Mouse (Mus musculus) urinary bladder, postnatal 10 days (tissue): ENCODE data around the gene Rims4.

Source experiments
- DNase-seq: peaks from one replicate; pipeline ENCODE4 v3.0.0; 2022; ENCODE audit warnings: low spot score

Gene Rims4

DNA sequence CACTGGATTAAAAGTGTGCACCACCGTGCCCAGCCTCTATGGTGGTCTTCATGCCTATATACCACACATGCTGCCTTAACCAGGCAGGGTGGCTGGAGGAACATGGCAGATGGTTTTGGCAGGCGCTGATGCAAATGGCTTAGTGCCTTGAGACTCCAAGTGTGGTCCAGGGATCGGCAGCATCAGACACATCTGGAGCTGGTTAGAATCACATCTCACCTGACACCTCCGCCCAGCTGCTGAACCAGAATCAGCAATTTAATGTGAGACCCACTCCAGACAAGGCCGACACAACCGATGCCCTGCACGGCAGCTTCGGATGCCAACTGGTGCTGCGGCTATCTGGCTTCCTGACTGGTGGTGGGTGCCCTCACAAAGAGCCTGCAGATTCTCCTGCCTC is 52.4 kb downstream of the Rims4 start:
- DNase-seq: no peak

DNA sequence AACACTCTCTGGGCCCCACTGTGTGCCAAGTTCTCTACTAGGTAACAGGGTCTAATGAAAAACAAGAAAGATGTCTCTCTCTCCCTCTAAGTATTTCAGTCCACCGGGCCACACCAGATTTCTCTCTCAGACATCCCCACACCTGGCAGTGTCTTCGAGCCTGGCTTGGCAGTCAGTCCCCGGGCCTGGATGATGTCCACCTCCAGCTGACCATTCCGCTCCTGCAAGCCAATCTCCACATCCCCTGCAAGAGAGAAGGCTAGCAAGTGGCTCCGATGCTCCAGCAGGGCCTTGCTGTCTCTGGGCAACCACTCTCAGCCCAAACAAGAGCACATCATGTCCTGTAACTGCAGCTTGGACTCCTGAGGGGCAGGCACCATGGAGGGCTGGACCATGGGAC is 53.2 kb downstream of the Rims4 start:
- no peak for DNase-seq

- no peak for DNase-seq
Measured at GRCm38 (mm10) chr2:163858254-163858947, 60.1 kb downstream of the Rims4 start.

DNA sequence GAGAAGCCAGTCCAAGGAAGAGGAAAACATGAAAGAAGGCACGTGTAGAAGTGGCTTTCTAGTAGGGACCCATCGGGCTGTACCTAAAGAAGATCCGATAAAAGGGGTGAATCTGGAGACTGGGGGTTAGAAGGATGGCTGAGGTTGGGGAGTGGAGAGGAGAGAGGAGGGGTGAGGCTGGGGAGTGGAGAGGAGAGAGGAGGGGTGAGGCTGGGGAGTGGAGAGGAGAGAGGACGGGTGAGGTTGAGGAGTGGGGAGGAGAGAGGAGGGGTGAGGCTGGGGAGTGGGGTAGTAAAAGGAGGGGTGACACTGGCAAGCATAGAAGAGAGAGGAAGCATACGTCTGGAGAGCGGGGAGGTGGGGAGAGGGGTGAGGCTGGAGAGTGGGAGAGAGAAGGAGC is 61.2 kb downstream of the Rims4 start:
- no peak for DNase-seq

- no peak for DNase-seq
Measured at GRCm38 (mm10) chr2:163853461-163853901, 65.0 kb downstream of the Rims4 start, which contains the start of gene Kcnk15. TSS of gene Kcnk15 (plus strand) at chr2:163853651.

DNA sequence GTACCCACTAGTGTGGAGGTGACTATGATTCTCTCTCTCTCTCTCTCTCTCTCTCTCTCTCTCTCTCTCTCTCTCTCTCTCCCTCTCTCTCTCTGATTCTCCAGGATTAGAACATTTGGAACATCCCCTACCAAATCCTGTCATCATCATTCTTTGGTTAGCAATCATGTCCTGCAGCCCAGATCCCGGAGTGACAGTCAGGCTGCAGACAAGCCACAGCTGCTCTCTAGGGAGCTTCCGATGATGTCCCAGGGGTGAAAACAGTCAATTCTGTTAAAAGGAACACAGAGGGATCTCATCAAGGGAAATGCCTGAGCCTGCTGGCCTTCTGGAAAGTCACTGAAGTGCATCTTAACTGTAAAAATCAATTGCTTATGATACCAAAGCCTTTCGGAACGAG is 76.4 kb downstream of the Rims4 start:
- DNase-seq: no peak

- no peak for DNase-seq
Measured at GRCm38 (mm10) chr2:163839519-163839918, 79.0 kb downstream of the Rims4 start.

DNA sequence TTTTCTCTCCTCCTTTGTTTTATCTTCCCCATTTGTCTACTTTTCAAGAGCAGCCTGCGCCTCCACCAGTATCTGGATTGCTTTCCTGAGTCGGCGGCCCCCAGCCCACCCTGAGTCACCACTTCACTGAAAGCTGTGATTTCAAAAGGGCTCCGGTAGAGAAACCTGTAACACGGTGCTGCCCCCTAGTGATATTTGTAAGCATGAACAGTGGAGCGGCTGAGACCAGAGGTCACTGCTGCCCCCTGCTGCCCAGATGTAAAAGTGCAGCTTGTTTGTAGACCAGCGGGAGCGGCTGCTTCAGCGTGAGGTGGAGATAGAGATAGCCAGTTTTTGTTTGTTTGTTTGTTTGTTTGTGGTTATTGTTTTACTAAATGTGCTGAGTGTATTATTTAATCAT is 80.4 kb downstream of the Rims4 start:
- DNase-seq: peak; percentile 42

DNA sequence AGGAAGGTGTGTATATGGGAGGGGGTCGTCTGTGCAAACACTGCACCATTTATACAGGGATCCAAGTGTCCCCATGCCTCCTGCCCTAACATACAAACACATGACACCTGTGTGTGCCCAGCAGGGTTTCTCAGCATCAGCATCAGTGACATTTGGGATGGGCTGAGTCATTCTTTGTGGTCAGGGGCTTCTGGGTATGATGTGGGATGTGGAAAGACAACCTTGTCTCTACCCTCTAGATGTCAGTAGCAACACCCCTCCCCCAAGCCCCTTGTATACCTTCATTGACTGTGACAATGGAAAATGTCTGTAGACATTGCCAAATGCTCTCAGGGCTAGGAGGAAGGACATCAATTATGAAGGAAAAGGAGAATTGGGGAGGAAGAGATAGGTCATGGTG is 87.3 kb downstream of the Rims4 start:
- no peak for DNase-seq

DNA sequence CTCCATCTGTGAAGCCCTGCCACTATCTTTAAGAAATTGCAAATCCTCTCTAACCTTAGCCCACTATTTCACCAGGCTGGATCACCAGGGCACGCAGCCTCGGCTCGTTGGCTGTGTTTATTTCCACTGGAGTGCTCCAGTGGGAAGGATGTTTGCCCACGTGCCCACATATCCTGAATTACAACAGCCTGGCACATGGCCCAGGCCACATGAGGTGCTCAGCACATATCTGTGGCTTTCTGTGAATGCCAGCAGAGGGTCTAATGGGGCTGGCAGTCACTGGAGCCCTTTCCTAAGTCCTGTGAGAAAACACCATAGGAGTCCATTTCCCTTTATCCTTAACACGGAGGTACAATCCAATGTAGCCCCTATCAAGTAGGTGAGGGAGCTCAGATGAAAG is 92.0 kb downstream of the Rims4 start:
- no peak for DNase-seq

- DNase-seq: no peak
Measured at GRCm38 (mm10) chr2:163825861-163826260, 92.6 kb downstream of the Rims4 start.

- no peak for DNase-seq
Measured at GRCm38 (mm10) chr2:163823771-163824170, 94.7 kb downstream of the Rims4 start.

- no peak for DNase-seq
Measured at GRCm38 (mm10) chr2:163823248-163823647, 95.2 kb downstream of the Rims4 start.

DNA sequence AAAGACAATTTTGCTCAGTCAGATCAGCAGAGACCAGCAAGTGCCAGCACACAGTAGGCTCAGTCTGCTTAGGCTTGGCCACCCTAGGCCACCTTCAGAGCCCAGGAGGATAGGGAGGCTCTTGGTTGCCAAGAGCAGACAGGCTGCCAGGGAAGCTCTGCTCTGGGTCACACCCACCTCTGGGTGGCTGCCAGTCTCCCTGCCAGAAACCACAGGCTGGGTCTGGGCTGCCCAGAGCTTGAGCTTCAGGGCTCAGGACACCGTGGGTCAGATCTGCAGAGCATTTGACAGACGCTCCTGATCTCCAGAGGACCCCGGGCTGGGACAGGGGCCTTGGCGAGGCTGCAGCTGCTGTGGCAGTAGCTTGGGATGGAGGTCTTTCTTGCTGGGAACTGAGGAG is 97.9 kb downstream of the Rims4 start, which contains the start of gene Ccn5:
Ccn5 (plus strand) TSS at position 255 of the 400 bp plus-strand sequence.
- peak; percentile 38 for DNase-seq

DNA sequence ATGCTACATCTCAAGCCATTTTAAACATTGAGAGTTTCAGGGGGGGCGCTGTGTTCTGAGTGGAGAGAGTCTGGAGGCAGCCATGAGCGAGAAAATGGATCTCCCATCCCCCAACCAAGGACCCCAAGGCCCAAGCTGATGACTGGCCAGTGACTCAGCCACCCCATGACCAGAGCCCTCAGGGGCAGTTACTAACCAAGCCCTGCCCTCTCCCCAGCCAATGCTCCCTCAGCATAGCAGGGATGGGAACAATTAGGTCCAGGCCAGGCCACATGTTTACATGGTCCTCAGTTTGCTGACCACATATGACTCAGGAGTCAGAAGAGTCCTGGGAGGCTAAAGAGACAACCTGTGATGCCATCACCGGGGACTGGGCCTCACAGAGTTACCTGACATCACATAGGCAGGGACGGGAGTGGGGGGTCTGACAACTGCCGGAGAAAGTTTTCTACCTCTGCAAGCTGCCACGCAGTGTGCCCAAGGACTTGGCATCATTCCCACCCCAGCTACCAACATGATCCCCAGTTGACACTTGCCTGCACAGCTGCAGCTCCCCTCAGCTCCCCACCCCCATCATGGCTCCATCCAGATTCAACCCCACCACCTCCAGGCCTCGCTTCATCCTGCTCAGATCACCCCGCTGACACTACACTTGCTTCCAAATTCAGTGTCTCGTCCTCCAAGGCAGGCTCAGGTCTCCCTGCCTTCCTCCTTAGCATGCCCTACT is 103.6 kb downstream of the Rims4 start:
- DNase-seq: no peak

DNA sequence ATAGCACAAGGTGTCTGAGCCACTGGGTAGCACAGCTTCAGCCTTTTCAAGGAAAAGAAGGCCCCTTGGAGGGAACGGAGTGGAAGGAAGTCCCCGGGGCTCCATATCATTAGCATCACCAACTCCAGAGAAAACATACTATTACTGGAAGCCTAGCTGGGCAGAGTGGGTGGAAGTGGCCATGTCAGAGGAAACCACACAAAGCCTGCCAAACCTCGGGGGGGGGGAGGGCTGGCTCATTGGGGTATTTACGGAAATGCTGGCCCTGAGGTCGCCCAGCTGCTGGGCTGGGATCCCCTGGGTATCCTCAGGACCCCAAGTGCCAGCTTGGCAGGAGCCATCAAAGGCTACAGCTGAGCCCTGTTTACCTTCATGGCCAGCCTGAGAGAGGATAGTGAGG is 105.4 kb downstream of the Rims4 start:
- no peak for DNase-seq
